Mouse (Mus musculus) T-cell, adult 66 days (primary cell): ENCODE data around the gene Ly75. TPM values are rescaled to one million over a fixed set of nuclear protein-coding genes. Genes with fewer than 3 reads are reported as not detected.

Experiments used
- total RNA-seq, 2 experiments: library from RNA; stranded (reverse); gene quantifications; 3 replicates in 1 of 2; 4 replicates in 1 of 2; pipeline ENCODE4 v1.2.4; 2023

Ly75 gene
- total RNA-seq = 10 to 100 TPM; 26.0 to 27.0 TPM

GRCm38 (mm10) chr2:60382858-60383669, at the start of gene Ly75:
TSS of gene Ly75 (minus strand) at chr2:60383303.

GRCm38 (mm10) chr2:60284467-60284821, 98.7 kb downstream of the Ly75 start, which contains the start of gene Cd302:
TSS of gene Cd302 (minus strand) at chr2:60284488.

Other genes starting within 250 kb of the Ly75 start
- gene Baz2b, start 173.5 kb downstream of the Ly75 start, total RNA-seq = 10 to 100 TPM; 74.0 to 78.4 TPM
- 100 to 1,000 TPM; 188 to 222 TPM for gene March7, start 173.4 kb downstream of the Ly75 start, total RNA-seq
- gene Cd302, start 98.8 kb downstream of the Ly75 start, total RNA-seq = under 1 TPM; 0.41 to 0.82 TPM
- gene Pla2r1, start 170.0 kb upstream of the Ly75 start, total RNA-seq = not detected